Mouse (Mus musculus): ENCODE results near the gene Acox1. TPM values are rescaled to one million over a fixed set of nuclear protein-coding genes. Genes with fewer than 3 reads are reported as not detected.
A peak's percentile ranks its signal among the peaks of the same experiment; 100 is the strongest.

Acox1 gene
- polyA plus RNA-seq, 1 experiment from 2014 or later: 67.5 TPM

GRCm38 (mm10) chr11:116142211-116142991 is 56.4 kb downstream of the Acox1 start:
- Histone ChIP-seq H3K4me1 (replicated peaks; ENCODE audit: control insufficient read depth, insufficient read depth, low read length) (peaks cover 11% of the 10 kb centered on the region; the same call in 1 of the 2 replicates), H3K4me3 (replicated peaks; ENCODE audit: low read length) (no peak overlapping the region), H3K9me3 (ENCODE audit: control insufficient read depth, low read length) (no peaks in the 10 kb centered on the region), H3K27me3 (ENCODE audit: control insufficient read depth, insufficient read depth, low read length) (no peaks in the 10 kb centered on the region), H3K27ac (no peak overlapping the region), H3K36me3 (replicated peaks; ENCODE audit: control insufficient read depth, insufficient read depth) (peaks cover 61% of the 10 kb centered on the region), H3K9ac (no peak overlapping the region), H3K4me2 (replicated peaks) (no peak overlapping the region)
- 75% methylated on average over 10 of the region's 10 CpGs for WGBS
- ATAC-seq (ENCODE audit: low FRiP score) (no peak), DNase-seq (ENCODE audit: low spot score) (no peak)

- H3K9ac ChIP-seq: peak within 1 kb of the TSS; percentile 71
- H3K9me3 ChIP-seq (ENCODE audit: control insufficient read depth, low read length): no peaks in the 10 kb centered on the region
- DNase-seq (ENCODE audit: low spot score): peak; percentile 88
- under 1% methylated on average over 57 of the region's 60 CpGs for WGBS
- H3K27me3 ChIP-seq (ENCODE audit: control insufficient read depth, insufficient read depth, low read length): no peaks in the 10 kb centered on the region
- peak within 1 kb of the TSS; percentile 69 for H3K4me2 ChIP-seq (replicated peaks)
- peaks cover 41% of the 10 kb centered on the region for H3K36me3 ChIP-seq (replicated peaks; ENCODE audit: control insufficient read depth, insufficient read depth)
- H3K27ac ChIP-seq: peak within 1 kb of the TSS; percentile 73
- peak within 1 kb of the TSS; percentile 64 for H3K4me3 ChIP-seq (replicated peaks; ENCODE audit: low read length)
- H3K4me1 ChIP-seq (replicated peaks; ENCODE audit: control insufficient read depth, insufficient read depth, low read length): peaks cover 6% of the 10 kb centered on the region; the same call in 1 of the 2 replicates
- ATAC-seq (ENCODE audit: low FRiP score): peak; percentile 95
Measured at GRCm38 (mm10) chr11:116138468-116139138, 60.2 kb downstream of the Acox1 start, which contains the start of gene Mrpl38. Gene Mrpl38, minus strand, starts transcription at chr11:116138868.

GRCm38 (mm10) chr11:116138096-116138467 is 60.8 kb downstream of the Acox1 start:
- peak overlapping the region; percentile 69 for H3K4me2 ChIP-seq (replicated peaks)
- DNase-seq (ENCODE audit: low spot score): no peak
- no peaks in the 10 kb centered on the region for H3K27me3 ChIP-seq (ENCODE audit: control insufficient read depth, insufficient read depth, low read length)
- peak overlapping the region; percentile 73 for H3K27ac ChIP-seq
- H3K4me3 ChIP-seq (replicated peaks; ENCODE audit: low read length): peak overlapping the region; percentile 64
- peak overlapping the region; percentile 71 for H3K9ac ChIP-seq
- peaks cover 6% of the 10 kb centered on the region; the same call in 1 of the 2 replicates for H3K4me1 ChIP-seq (replicated peaks; ENCODE audit: control insufficient read depth, insufficient read depth, low read length)
- H3K9me3 ChIP-seq (ENCODE audit: control insufficient read depth, low read length): no peaks in the 10 kb centered on the region
- ATAC-seq (ENCODE audit: low FRiP score): no peak
- WGBS: 2% methylated on average over 20 of the region's 20 CpGs
- peaks cover 38% of the 10 kb centered on the region for H3K36me3 ChIP-seq (replicated peaks; ENCODE audit: control insufficient read depth, insufficient read depth)

GRCm38 (mm10) chr11:116134171-116134570 is 64.7 kb downstream of the Acox1 start:
- H3K4me2 ChIP-seq (replicated peaks): no peak overlapping the region
- peaks cover 36% of the 10 kb centered on the region for H3K36me3 ChIP-seq (replicated peaks; ENCODE audit: control insufficient read depth, insufficient read depth)
- no peak overlapping the region for H3K9ac ChIP-seq
- no peak for DNase-seq (ENCODE audit: low spot score)
- H3K4me1 ChIP-seq (replicated peaks; ENCODE audit: control insufficient read depth, insufficient read depth, low read length): peaks cover 9% of the 10 kb centered on the region
- 89% methylated on average over 10 of the region's 10 CpGs for WGBS
- H3K27me3 ChIP-seq (ENCODE audit: control insufficient read depth, insufficient read depth, low read length): no peaks in the 10 kb centered on the region
- no peak overlapping the region for H3K4me3 ChIP-seq (replicated peaks; ENCODE audit: low read length)
- no peak overlapping the region for H3K27ac ChIP-seq
- no peaks in the 10 kb centered on the region for H3K9me3 ChIP-seq (ENCODE audit: control insufficient read depth, low read length)
- ATAC-seq (ENCODE audit: low FRiP score): no peak

GRCm38 (mm10) chr11:116133497-116133896 is 65.3 kb downstream of the Acox1 start:
- Histone ChIP-seq H3K4me1 (replicated peaks; ENCODE audit: control insufficient read depth, insufficient read depth, low read length) (peaks cover 9% of the 10 kb centered on the region), H3K27me3 (ENCODE audit: control insufficient read depth, insufficient read depth, low read length) (no peaks in the 10 kb centered on the region), H3K4me3 (replicated peaks; ENCODE audit: low read length) (no peak overlapping the region), H3K27ac (no peak overlapping the region), H3K4me2 (replicated peaks) (no peak overlapping the region), H3K9ac (no peak overlapping the region), H3K36me3 (replicated peaks; ENCODE audit: control insufficient read depth, insufficient read depth) (peaks cover 36% of the 10 kb centered on the region), H3K9me3 (ENCODE audit: control insufficient read depth, low read length) (no peaks in the 10 kb centered on the region)
- ATAC-seq (ENCODE audit: low FRiP score) (no peak), DNase-seq (ENCODE audit: low spot score) (no peak)
- WGBS: 72% methylated on average over 5 of the region's 5 CpGs

- Histone ChIP-seq H3K4me2 (replicated peaks) (no peak overlapping the region), H3K27me3 (ENCODE audit: control insufficient read depth, insufficient read depth, low read length) (no peaks in the 10 kb centered on the region), H3K9me3 (ENCODE audit: control insufficient read depth, low read length) (no peaks in the 10 kb centered on the region), H3K9ac (no peak overlapping the region), H3K36me3 (replicated peaks; ENCODE audit: control insufficient read depth, insufficient read depth) (peaks cover 36% of the 10 kb centered on the region), H3K4me3 (replicated peaks; ENCODE audit: low read length) (no peak overlapping the region), H3K4me1 (replicated peaks; ENCODE audit: control insufficient read depth, insufficient read depth, low read length) (peaks cover 9% of the 10 kb centered on the region), H3K27ac (no peak overlapping the region)
- no peak for ATAC-seq (ENCODE audit: low FRiP score)
- no peak for DNase-seq (ENCODE audit: low spot score)
- WGBS: 84% methylated on average over 16 of the region's 16 CpGs
Measured at GRCm38 (mm10) chr11:116132366-116133333, 66.2 kb downstream of the Acox1 start.

DNA sequence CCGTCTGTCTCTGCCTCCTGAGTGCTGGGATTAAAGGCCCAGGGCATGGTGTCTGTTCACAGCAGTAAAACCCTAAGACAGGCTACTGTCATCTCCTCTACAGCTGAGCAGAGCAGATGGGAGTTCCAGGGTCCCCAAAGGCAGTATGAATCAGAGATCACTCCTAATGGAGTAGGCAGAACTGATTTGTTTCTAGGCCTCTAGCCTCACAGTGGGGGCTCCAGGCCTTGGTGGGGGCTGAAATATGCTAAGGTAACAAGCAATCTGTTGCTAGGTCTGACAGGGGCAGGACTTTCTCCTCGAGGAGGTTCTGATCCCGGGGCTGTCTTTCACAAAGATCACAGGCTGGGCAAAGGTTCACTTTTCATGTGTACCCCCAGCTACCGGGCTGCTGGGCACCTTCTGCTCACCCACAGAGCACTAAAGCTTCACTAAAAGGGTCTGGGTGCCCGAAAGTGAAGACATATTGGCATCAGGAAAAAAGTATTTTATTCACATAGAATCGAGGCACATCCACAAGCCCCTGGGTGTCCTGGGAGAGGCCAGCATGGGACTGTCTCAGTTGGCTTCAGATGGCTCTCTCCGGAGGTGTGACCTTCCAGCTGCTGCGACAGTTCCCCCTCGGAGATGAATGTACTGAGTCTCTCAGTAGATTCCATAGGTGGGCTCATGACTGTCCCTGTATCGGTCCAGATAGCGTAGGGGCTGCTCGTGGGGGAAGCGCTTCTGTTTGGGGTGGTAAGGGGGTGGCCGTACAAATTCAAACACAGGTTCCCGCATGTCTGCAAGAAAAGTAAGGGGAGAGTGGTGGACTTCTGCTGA is 67.3 kb downstream of the Acox1 start:
- DNase-seq (ENCODE audit: low spot score) (no peak), ATAC-seq (ENCODE audit: low FRiP score) (no peak)
- Histone ChIP-seq H3K36me3 (replicated peaks; ENCODE audit: control insufficient read depth, insufficient read depth) (peaks cover 36% of the 10 kb centered on the region), H3K4me2 (replicated peaks) (peak overlapping the region; percentile 84), H3K27me3 (ENCODE audit: control insufficient read depth, insufficient read depth, low read length) (no peaks in the 10 kb centered on the region), H3K9ac (peak overlapping the region; percentile 83), H3K27ac (peak overlapping the region; percentile 95), H3K9me3 (ENCODE audit: control insufficient read depth, low read length) (no peaks in the 10 kb centered on the region), H3K4me3 (replicated peaks; ENCODE audit: low read length) (peak overlapping the region; percentile 61), H3K4me1 (replicated peaks; ENCODE audit: control insufficient read depth, insufficient read depth, low read length) (peaks cover 12% of the 10 kb centered on the region)
- WGBS: 86% methylated on average over 15 of the region's 15 CpGs

- DNase-seq (ENCODE audit: low spot score) (peak; percentile 88), ATAC-seq (ENCODE audit: low FRiP score) (peak; percentile 87)
- peak within 1 kb of the TSS; percentile 61 for H3K4me3 ChIP-seq (replicated peaks; ENCODE audit: low read length)
- H3K27me3 ChIP-seq (ENCODE audit: control insufficient read depth, insufficient read depth, low read length): no peaks in the 10 kb centered on the region
- WGBS: 1% methylated on average over 69 of the region's 69 CpGs
- H3K9me3 ChIP-seq (ENCODE audit: control insufficient read depth, low read length): no peaks in the 10 kb centered on the region
- peaks cover 12% of the 10 kb centered on the region for H3K4me1 ChIP-seq (replicated peaks; ENCODE audit: control insufficient read depth, insufficient read depth, low read length)
- H3K4me2 ChIP-seq (replicated peaks): peak within 1 kb of the TSS; percentile 84
- peak within 1 kb of the TSS; percentile 95 for H3K27ac ChIP-seq
- peak within 1 kb of the TSS; percentile 83 for H3K9ac ChIP-seq
- H3K36me3 ChIP-seq (replicated peaks; ENCODE audit: control insufficient read depth, insufficient read depth): peaks cover 36% of the 10 kb centered on the region
Measured at GRCm38 (mm10) chr11:116130488-116131205, 68.2 kb downstream of the Acox1 start, which contains the start of gene Trim65. Gene Trim65, minus strand, starts transcription at chr11:116131128.
